Mouse (Mus musculus): ENCODE data around the gene Gad1.
A peak's percentile ranks its signal among the peaks of the same experiment; 100 is the strongest.

Gene Gad1

GRCm38 (mm10) chr2:70628397-70628796, 75.5 kb downstream of the Gad1 start:
- no peak for DNase-seq (ENCODE audit: low spot score)

GRCm38 (mm10) chr2:70629339-70629761, 76.5 kb downstream of the Gad1 start:
- peak; percentile 25 for DNase-seq (ENCODE audit: low spot score)

GRCm38 (mm10) chr2:70629921-70630320, 77.0 kb downstream of the Gad1 start:
- DNase-seq (ENCODE audit: low spot score) = no peak

- no peak for DNase-seq (ENCODE audit: low spot score)
Measured at GRCm38 (mm10) chr2:70631321-70631720, 78.4 kb downstream of the Gad1 start.

- no peak for DNase-seq (ENCODE audit: low spot score)
Measured at GRCm38 (mm10) chr2:70632412-70632811, 79.5 kb downstream of the Gad1 start.

- DNase-seq (ENCODE audit: low spot score) = no peak
Measured at GRCm38 (mm10) chr2:70634028-70634690, 81.3 kb downstream of the Gad1 start.

GRCm38 (mm10) chr2:70640968-70641367, 88.1 kb downstream of the Gad1 start:
- no peak for DNase-seq (ENCODE audit: low spot score)

- no peak for DNase-seq (ENCODE audit: low spot score)
Measured at GRCm38 (mm10) chr2:70642971-70643565, 90.2 kb downstream of the Gad1 start.

- no peak for DNase-seq (ENCODE audit: low spot score)
Measured at GRCm38 (mm10) chr2:70645266-70645780, 92.5 kb downstream of the Gad1 start.

GRCm38 (mm10) chr2:70647681-70648080, 94.8 kb downstream of the Gad1 start:
- DNase-seq (ENCODE audit: low spot score) = no peak

- DNase-seq (ENCODE audit: low spot score) = no peak
Measured at GRCm38 (mm10) chr2:70648271-70648670, 95.4 kb downstream of the Gad1 start.

GRCm38 (mm10) chr2:70649471-70649870, 96.6 kb downstream of the Gad1 start:
- no peak for DNase-seq (ENCODE audit: low spot score)

Data from left cerebral cortex, adult 11 months (tissue).